Mouse (Mus musculus) layer of hippocampus, postnatal 10 days (tissue): ENCODE measurements around the gene Slc29a3. TPM values are rescaled to one million over a fixed set of nuclear protein-coding genes. Genes with fewer than 3 reads are reported as not detected.
"Not testable (repeated sequence)": the region's sequence is repeated elsewhere in the genome, so short reads cannot be mapped to it uniquely, and the experiment has no call there.

Experiments used
- DNase-seq, 2 experiments: peaks; one replicate each; pipeline ENCODE4 v3.0.0; 2021; ENCODE audit warnings: low spot score in 2 of 2
- total RNA-seq, 2 experiments: library from RNA; stranded (reverse); gene quantifications; 2 replicates each; pipeline ENCODE4 v1.2.3; 2021

Slc29a3 gene
- total RNA-seq, 2 experiments from 2014 or later = 13.8 to 14.9 TPM

- DNase-seq = no peak
Measured at GRCm38 (mm10) chr10:60731742-60732141, 20.9 kb downstream of the Slc29a3 start.

- DNase-seq = no peak
Measured at GRCm38 (mm10) chr10:60727301-60727700, 25.3 kb downstream of the Slc29a3 start.

- DNase-seq = no peak
Measured at GRCm38 (mm10) chr10:60726896-60727295, 25.7 kb downstream of the Slc29a3 start.

- DNase-seq = no peak
Measured at GRCm38 (mm10) chr10:60724496-60724895, 28.1 kb downstream of the Slc29a3 start.

GRCm38 (mm10) chr10:60723345-60723744 lies 29.2 kb downstream of the Slc29a3 start:
- no peak for DNase-seq

GRCm38 (mm10) chr10:60721640-60722039 lies 31.0 kb downstream of the Slc29a3 start:
- DNase-seq = no peak

GRCm38 (mm10) chr10:60720461-60720860 lies 32.1 kb downstream of the Slc29a3 start:
- DNase-seq = no peak

- DNase-seq = no peak
Measured at GRCm38 (mm10) chr10:60718491-60718890, 34.1 kb downstream of the Slc29a3 start.

GRCm38 (mm10) chr10:60716449-60716848 lies 36.1 kb downstream of the Slc29a3 start:
- no peak for DNase-seq

- not testable (repeated sequence) for DNase-seq
Measured at GRCm38 (mm10) chr10:60712299-60712698, 40.3 kb downstream of the Slc29a3 start.

- no peak for DNase-seq
Measured at GRCm38 (mm10) chr10:60708837-60709236, 43.8 kb downstream of the Slc29a3 start.

- DNase-seq = no peak
Measured at GRCm38 (mm10) chr10:60706268-60706667, 46.3 kb downstream of the Slc29a3 start.

GRCm38 (mm10) chr10:60705134-60705533 lies 47.5 kb downstream of the Slc29a3 start:
- no peak for DNase-seq

- no peak for DNase-seq
Measured at GRCm38 (mm10) chr10:60697775-60698174, 54.8 kb downstream of the Slc29a3 start.

- DNase-seq = peak; percentile 81 to 84
Measured at GRCm38 (mm10) chr10:60696975-60697374, 55.6 kb downstream of the Slc29a3 start.

GRCm38 (mm10) chr10:60696390-60696789 lies 56.2 kb downstream of the Slc29a3 start, which contains the start of gene Cdh23:
Gene Cdh23, minus strand, starts transcription at chr10:60696490.
- no peak for DNase-seq

- DNase-seq = peak; percentile 29 to 55
Measured at GRCm38 (mm10) chr10:60691671-60692390, 60.8 kb downstream of the Slc29a3 start.

- DNase-seq = no peak
Measured at GRCm38 (mm10) chr10:60690960-60691359, 61.6 kb downstream of the Slc29a3 start.

- no peak for DNase-seq
Measured at GRCm38 (mm10) chr10:60689396-60689795, 63.2 kb downstream of the Slc29a3 start.

- DNase-seq = peak; percentile 50 to 71
Measured at GRCm38 (mm10) chr10:60687011-60687776, 65.4 kb downstream of the Slc29a3 start.

- DNase-seq = no peak
Measured at GRCm38 (mm10) chr10:60686641-60686975, 66.0 kb downstream of the Slc29a3 start.
